Mouse (Mus musculus) c-Kit-positive CD71-positive TER-119-negative erythroid progenitor cells, embryonic 14.5 days (primary cell): ENCODE measurements around the gene Ddc.

Experiments used
- DNase-seq: peaks from one replicate; pipeline ENCODE4 v3.0.0-alpha.2; 2013; ENCODE audit warnings: low read depth

Ddc gene

DNA sequence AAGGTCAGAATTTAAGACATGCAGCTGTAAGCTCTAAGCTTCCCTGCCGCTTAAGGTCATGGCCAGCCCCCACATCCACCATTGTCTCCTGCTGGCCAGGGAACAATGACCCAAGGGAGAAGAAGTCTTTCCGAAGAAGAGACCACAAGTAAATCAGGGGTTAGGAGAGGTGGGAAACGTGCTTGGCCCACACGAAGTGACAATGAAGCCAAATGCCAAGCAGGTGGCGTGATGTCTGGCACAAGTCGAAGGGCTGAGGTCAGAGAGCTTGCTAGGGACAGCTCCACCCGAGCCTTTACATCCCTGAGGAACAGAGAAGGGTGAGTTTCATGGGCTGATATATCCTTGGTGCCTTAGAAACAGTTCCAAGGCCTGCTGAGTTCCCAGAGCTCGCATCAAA lies 52.9 kb downstream of the Ddc start:
- no peak for DNase-seq

- DNase-seq: no peak
These were observed 53.5 kb downstream of the Ddc start for GRCm38 (mm10) chr11:11844367-11844971.

GRCm38 (mm10) chr11:11841590-11841989 lies 56.4 kb downstream of the Ddc start:
- DNase-seq: no peak

DNA sequence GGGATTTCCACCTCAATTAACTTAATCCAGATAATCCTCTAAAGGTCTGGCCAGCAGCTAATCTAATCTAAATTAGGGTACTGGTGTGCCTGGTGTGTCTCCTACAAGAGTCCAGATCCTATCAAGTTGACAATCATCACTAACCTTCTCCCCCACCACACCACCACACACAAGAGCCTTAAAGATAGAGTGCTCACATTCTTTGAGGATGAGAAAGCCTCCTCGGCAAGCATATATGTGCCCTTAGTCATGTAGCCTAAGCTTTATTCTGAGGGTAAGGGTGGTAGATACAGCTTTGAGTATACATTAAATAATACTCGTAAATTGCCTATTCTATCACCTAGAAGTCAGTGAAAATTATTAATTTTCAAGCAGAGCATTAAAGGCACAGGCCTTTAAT lies 57.2 kb downstream of the Ddc start:
- no peak for DNase-seq

DNA sequence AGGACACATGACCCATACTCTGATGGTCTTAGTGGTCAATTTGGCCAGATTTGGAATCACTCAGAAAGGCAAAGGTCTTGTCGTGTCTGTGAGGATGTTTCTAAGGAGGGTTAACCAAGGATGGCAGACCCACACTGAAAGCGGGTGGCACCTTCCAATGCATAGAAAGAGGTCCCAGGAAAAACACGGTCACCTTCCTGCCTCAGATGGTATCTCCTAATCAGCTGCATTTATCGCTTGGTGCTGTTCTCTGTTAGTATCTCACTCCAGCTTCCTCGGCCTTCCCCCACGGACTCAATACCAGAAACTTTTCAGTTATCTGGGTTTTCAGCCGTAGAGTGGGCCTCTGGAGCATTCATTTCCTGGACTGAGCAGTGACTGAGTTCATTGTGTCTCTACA lies 58.1 kb downstream of the Ddc start:
- DNase-seq: no peak

DNA sequence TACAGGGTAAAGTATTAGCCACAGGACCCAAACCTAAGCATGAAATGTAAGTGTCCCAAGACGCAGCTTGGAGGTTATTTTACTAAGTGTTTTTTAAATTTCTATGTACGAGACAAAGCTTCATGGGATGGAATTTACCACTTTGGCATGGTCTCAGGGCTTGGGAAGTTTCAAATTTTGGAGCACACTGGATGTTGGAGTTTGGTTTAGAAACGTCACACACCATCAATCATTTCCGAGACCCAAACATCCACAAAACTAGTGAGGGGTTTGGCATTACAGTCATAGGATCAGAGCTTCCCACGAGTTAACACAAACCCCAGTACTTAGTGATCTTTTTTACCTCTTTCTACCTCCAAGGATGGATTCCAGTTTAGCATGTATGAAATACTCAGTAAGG lies 60.6 kb downstream of the Ddc start:
- DNase-seq: no peak

- DNase-seq: no peak
These were observed 61.1 kb downstream of the Ddc start for GRCm38 (mm10) chr11:11836713-11837370.

- no peak for DNase-seq
These were observed 61.7 kb downstream of the Ddc start for GRCm38 (mm10) chr11:11836262-11836661.

GRCm38 (mm10) chr11:11835791-11836190 lies 62.2 kb downstream of the Ddc start:
- no peak for DNase-seq

GRCm38 (mm10) chr11:11835361-11835760 lies 62.6 kb downstream of the Ddc start:
- DNase-seq: peak; percentile 74

GRCm38 (mm10) chr11:11833100-11833499 lies 64.8 kb downstream of the Ddc start:
- DNase-seq: no peak

DNA sequence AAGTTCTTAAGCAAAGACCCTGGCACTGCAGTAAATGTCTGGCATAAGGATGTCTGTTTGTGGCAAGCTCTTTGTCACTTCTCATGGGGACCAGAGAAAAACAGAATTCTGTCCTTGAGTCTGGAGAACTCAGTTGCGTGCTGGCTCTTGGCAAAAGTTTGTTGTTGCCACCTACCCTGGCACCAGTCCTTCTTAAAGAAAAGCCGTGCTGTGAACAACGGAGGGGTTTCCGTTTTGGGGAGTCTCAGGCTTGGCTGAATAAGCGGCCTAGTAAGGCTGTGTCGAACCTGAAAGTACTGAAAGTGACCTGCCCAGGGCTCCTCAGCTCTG lies 65.2 kb downstream of the Ddc start:
- DNase-seq: no peak

- no peak for DNase-seq
These were observed 65.8 kb downstream of the Ddc start for GRCm38 (mm10) chr11:11831940-11832754.

DNA sequence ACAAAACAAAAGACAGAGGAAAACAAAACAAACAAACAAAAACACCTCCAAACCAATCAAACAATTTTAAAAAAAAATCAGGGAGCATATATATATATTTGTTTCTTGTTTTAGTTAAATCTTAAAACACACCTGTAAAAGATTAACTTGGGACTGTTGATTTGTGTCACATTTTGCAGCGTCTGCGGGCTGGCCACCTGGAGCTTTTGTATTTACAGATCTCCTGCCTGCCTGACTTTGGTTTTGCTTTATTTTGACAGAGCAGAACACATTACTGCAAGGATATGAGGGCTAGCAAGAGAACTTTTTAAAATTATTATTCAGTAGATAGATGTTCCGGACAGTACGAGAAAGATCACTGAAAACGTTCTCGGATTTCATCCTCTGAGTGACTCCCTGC lies 66.4 kb downstream of the Ddc start:
- no peak for DNase-seq

- no peak for DNase-seq
These were observed 67.0 kb downstream of the Ddc start for GRCm38 (mm10) chr11:11830884-11831495.

DNA sequence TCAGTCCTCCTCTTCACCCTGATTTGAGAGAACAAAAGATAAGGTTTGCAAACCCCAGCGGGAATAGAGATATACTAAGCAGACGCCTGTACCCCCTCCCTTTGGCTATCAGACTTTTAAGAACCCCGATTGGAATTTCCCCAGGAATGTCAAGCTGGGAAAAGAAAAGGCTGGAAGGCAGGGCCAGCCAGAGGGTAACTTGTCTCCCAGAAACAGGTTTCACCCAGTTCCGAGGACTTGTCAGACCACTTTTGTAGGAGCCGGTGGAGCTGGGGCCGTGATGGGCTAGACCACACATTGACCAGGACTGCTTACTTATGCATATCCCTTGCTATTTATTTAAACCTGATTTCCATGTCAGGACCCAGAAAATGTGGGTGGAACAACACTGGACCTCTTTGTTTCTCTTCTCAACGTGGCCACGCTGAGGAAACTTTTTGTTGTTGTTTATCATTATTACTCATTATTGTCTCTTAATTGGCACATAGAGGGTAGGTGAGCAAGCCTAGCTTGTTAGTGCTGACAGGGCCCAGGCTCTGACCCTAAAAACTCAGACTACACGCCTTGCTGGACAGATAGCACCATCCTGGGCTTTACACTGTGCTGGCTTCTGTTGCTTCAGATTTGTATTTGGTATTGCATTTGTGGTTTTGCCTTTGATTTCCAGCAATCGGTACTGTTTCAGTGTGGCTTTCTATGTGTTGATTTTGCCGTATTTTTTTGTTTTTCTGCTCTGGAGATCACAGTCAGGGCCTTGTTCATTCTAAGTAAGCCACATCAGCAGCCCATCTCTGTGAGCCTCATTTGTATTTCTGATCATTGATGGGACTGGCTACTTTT lies 68.6 kb downstream of the Ddc start:
- DNase-seq: no peak

DNA sequence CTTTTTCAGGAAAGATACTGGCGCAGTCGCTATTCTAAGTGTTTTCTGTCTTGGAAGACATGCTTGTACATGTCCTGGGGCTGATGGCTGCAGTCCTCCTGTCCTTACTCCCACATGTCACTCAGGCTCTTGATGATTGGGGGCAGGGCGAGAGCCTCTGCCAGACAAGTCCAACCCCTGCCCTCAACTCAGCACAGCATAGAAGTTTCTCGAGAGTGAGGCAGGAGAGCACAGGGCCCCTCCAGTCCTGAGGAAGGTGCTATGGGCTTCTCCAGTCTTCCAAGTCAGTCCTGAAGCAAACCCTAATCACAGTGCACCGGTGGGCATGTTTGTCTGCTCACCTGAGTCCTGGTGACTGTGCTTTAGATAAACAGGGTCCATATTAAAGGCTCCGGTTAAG lies 69.2 kb downstream of the Ddc start:
- no peak for DNase-seq

GRCm38 (mm10) chr11:11828251-11828650 lies 69.7 kb downstream of the Ddc start:
- DNase-seq: no peak

DNA sequence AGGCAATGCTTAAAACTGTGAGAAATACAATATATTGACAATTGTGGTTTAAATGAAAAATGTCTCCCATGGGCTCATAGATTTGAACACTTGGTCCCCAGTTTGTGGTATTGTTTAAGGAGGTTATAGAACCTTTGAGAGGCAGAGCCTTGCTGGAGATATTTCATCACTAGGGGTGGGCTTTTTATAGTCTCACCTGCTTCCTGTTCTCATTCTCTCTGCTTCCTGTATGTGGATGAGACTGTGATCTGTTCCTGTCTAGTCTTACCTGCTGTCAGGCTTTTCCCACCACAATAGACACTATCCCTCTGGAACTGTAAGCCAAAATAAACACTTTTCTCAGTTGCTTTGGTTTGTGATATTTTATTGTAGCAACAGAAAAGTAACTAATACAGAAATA lies 71.5 kb downstream of the Ddc start:
- no peak for DNase-seq

DNA sequence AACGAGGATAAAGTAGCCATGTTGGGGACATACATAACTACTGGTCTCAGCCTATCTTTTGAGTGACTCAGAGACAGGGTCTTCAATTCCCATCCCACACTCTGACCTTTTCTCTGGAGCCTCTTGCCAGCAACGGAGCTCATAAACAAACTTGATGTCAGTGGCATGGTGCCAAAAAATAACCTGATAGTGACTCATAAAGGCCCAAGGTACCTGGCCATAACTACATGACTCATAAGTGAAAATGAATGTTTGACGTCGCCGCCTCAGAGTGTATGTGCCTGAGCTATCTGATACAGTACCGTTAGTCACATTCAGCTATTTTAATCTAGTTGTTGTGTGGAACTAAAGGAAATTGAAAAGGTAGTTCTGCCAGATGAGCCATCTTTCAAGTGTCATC lies 72.3 kb downstream of the Ddc start:
- DNase-seq: no peak

DNA sequence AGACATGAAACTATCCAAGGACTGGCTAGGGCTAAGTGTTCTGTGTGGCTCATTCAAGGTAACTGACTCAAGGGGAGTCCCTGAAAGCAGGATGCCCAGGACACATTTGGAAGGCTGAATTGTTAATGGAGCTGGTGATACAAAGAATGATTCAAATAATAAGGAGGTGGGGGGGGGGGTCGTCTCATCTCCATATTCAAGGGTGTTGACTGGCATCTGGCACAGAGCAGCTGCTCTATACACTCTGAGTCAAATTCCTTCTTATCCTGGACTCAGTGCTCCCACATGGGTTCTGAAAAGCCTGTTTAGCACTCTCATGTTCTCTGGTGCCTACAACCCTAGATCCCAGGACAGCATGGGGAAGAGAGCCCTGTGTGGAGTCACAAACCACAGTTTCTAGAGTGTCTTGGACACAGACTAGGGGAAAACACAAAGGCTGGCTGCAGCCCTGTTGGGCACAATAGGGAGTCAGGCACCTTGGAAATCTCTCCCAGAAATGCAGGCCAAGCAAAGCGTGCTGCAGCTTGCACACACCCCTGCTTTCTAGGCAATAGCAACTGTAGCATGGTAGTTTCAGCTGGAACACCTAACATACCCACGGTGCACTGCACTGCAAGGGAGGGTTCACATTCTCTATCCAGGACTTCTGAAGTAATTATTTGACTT lies 72.8 kb downstream of the Ddc start:
- DNase-seq: no peak
